Mouse (Mus musculus) c-Kit-positive CD71-positive TER-119-negative erythroid progenitor cells, embryonic 14.5 days (primary cell): ENCODE data around the gene Naa15.
A peak's percentile ranks its signal among the peaks of the same experiment; 100 is the strongest.

Experiments used
- DNase-seq: peaks from one replicate; pipeline ENCODE4 v3.0.0-alpha.2; 2013; ENCODE audit warnings: low read depth

Gene Naa15

DNA sequence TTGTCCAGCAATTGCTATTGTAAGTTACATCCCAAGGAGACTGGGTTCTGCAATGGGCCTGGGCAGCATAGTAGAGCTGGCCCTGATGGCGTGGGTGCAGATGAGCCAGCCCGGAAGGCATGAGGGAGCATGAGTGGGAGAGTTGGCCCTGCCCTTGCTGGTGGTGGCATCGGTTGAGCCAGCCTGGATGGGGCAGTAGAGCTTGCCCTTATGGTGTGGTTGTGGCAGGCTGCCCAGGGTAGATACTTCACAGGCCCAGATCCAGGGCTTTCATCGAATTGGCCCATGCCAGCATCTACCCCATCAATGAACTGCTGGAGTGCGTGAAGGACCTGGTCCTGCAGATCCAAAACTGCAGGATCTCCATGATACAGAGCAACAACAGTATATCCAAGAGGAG, 97.0 kb downstream of the Naa15 start:
- DNase-seq, result no peak

DNA sequence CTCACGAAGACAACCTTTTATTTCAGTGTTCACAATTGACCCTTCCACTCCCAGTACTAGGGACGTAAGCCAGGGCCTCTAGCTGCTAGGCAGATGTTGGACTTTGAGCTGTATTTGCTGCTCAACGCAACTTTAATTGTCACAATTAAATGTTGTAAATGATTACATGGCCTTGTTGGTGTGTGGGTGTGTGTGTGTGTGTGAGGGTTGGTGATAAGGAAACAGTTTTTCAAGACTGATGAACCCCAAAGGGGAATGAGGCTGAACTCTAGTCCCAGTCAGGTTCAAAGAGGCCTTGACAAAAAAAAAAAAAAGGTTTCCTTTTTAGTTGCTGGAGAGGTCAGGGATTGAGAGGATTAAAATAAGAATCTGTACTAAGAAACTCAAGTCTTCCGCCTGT, 102.5 kb downstream of the Naa15 start:
- peak; percentile 14 for DNase-seq

DNA sequence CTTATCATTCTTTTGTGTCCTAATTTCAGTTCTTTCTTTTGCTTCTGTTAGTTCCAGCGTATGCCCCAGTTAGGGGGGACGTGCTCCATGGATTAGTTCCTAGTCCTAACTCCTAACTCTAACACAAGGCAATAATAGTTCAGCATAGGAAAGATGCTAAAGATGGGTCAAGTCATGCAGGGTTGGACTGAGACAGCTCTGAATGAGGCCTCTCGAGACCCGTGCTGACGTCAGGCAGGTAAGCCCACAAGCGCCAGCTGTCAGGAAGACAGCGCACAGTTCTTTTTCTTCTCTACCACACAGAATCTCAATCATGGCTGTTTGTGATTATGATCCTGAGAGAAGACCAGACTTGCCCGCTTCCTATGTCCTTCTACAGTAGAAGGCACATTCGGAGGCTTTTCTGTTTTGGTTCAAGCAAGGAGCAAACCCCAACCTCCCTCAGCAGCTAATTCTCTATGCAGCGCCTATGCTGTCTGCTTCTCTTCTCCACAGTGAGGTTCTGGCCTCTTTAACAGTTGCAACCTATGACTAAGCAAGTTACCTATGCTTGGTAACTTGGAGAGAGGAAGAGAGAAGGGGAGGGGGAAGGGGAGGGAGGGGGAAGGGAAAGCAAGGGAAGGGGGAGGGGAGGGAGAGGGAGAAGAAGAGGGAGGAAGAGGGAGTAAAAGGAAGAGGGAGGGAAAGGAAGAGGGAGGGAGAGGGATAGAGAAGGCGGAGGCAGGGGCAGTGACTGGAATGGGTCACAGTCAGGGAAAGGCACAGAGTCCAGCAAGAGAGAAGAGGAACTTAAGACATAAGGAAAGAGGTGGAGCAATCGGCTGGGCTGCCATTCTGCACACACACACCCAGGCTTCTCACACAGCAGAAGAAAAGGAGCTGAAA, 103.2 kb downstream of the Naa15 start:
- peak; percentile 15 for DNase-seq

DNA sequence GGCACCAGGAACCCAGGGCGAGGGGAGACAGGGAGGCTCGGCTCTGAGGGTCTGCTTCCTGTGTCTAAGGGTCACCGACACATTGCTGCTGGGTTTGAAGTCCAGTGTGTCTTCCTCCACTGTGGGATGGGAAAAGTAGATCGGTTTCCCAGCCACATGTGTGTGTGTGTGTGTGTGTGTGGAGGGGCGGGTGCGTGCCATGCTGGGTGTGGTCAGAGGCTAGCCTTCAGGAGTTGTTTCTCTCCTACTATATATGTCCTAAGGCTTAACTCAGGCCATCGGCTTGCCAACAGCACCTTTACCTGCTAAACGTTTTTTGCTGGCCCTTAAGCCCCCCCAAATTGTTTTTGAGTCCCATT, 103.8 kb downstream of the Naa15 start:
- DNase-seq, result peak; percentile 17

DNA sequence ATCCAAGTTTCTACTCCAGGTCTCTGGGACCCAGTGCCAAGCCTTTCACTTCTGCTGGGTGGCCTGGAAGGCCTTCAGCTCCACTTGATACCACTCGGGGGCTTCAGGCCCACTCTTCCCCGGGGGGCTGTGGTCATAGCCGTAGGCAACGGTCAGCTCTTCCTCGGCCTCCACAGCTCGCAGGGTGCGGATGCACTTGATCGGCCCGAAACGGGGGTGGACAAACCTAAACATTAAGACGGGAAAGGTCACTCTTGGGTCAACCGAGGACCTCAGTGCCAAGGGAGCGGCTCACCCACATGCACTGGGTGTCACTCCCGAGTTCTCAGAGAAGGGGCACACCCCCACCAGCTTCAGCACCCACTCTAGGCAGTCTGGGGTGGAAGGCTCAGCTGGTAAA, 106.3 kb downstream of the Naa15 start:
- DNase-seq, result no peak

DNA sequence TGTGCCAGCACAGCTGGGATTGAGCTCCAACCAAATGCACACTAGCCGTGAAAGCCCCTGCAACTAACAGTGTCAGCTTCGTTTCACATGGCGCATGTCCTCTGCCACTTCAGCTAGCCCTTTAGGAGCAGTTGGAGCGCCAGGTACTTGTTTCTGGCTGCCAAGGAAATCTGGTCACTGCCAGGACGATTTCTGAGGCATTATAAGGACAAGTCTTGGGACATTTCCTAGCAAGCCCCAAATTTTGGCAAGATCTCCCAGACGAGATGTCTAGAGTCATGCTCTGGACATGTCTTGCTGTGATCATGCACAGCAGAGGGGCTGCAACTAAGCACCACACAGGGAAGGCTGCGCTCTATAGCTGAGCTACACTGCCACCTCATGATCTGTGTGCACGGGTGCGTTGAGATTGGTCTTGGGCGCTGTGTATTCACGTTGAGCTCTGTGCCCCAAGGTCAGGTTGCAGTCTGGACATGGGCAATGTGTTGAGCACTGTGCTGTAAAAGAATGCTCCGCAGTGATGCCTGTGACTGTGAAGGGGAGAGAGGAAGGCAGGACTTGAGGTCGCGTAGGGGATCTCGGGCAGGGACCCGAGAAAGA, 110.3 kb downstream of the Naa15 start:
- no peak for DNase-seq
